ENCODE assay signal across 23 mouse cellular contexts in the genomic region with DNA sequence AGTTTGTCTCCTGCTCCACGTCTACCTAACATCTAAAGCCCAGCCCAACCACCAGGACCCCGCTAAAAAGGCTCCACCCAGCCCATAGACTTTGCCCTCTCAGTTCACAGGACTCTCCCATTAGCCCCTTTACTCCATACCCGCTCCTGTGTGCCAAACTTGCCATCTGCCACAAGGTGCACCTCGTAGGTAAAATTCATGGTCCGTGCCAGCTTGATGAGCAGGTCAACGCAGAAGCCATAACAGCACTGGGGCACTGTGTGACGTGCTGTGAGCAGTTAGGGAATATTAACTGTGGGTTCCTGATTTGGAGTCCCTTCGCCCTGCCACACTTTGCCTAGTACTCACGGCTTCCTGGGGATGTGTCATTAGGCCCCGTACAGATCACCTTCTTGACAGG. TPM values are rescaled to one million over a fixed set of nuclear protein-coding genes. Genes with fewer than 3 reads are reported as not detected.
"Had no signal": no experiment of that assay in that cellular context is flagged by ENCODE, and none has a peak within 500 bp of the region (broad histone marks: within the 10 kb centered on the region; RNA-seq: fewer than 3 reads in every experiment).

No protein-coding gene starts in this region.

- H3K4me3 ChIP-seq: kidney, embryonic 15.5 days; left cerebral cortex, adult 2 months; liver, embryonic 13.5 days; midbrain, embryonic 13.5 days had no signal

- ATAC-seq: lung, postnatal 0 days; midbrain, embryonic 13.5 days had no signal

- H3K36me3 ChIP-seq: kidney, embryonic 15.5 days; liver, embryonic 13.5 days had no signal

- H3K4me2 ChIP-seq: kidney, embryonic 15.5 days; liver, embryonic 13.5 days; lung, embryonic 14.5 days; midbrain, embryonic 13.5 days had no signal

- H3K4me1 ChIP-seq: kidney, embryonic 15.5 days; liver, embryonic 13.5 days; midbrain, embryonic 13.5 days had no signal

- DNase-seq: kidney, adult 8-10 months; kidney, postnatal 10 days; kidney, postnatal 36 days; layer of hippocampus, postnatal 36 days; liver, embryonic 13.5 days; lung, embryonic 14.5 days; thymus, postnatal 25 days had no signal

- H3K9me3 ChIP-seq: kidney, embryonic 15.5 days; liver, embryonic 13.5 days; midbrain, embryonic 13.5 days had no signal

- H3K9ac ChIP-seq: kidney, embryonic 15.5 days; liver, embryonic 13.5 days; lung, embryonic 14.5 days; midbrain, embryonic 13.5 days had no signal

- H3K27ac ChIP-seq: kidney, embryonic 15.5 days; left cerebral cortex, adult 2 months; liver, embryonic 13.5 days; macrophage; midbrain, embryonic 13.5 days had no signal

RNA-seq across cellular contexts. Expression of a gene that starts 8.3 kb away (rescaled TPM):
- polyA plus RNA-seq: kidney, embryonic 15.5 days; limb, embryonic 11.5 days; liver, embryonic 13.5 days; liver, embryonic 16.5 days; macrophage; neural tube, embryonic 11.5 days; neural tube, embryonic 14.5 days had no signal

RNA-seq across cellular contexts. Expression of a gene that starts 10.1 kb away (rescaled TPM):
- polyA plus RNA-seq: kidney, embryonic 15.5 days; limb, embryonic 11.5 days; limb, embryonic 14.5 days; liver, adult 2 months; liver, embryonic 13.5 days; liver, embryonic 16.5 days; lung, embryonic 14.5 days; lung, postnatal 0 days; macrophage; midbrain, embryonic 13.5 days; midbrain, postnatal 0 days; neural tube, embryonic 11.5 days; neural tube, embryonic 14.5 days; small intestine, adult 2 months; spleen, adult 2 months; stomach, embryonic 14.5 days; thymus, postnatal 0 days had no signal

RNA-seq across cellular contexts. Expression of a gene that starts 20.9 kb away (rescaled TPM):
- polyA plus RNA-seq: liver, adult 2 months; macrophage had no signal
